Mouse (Mus musculus) liver, adult 2 months (tissue): ENCODE measurements around the gene Hist1h1t.
"Not testable (repeated sequence)": the region's sequence is repeated elsewhere in the genome, so short reads cannot be mapped to it uniquely, and the experiment has no call there.

Experiments
- CTCF ChIP-seq: fragments of 200-500 bp; IDR thresholded peaks from 2 replicates; pipeline ENCODE4 v1.5.1; 2011; ENCODE audit warnings: low read depth, low read length, control low read depth
- POLR2A ChIP-seq: fragments of 200-500 bp; IDR thresholded peaks from 2 replicates; pipeline ENCODE4 v1.6.1; 2011; ENCODE audit warnings: low read length, control low read depth; ENCODE audit not compliant: insufficient read depth; ENCODE audit errors: extremely low read depth

GRCm38 (mm10) chr13:23684295-23684945, 11.2 kb upstream of the Hist1h1t start:
- TF ChIP-seq CTCF, result not testable (repeated sequence)
- 0 out of 2 replicates have a peak, but pooled peaks have one; percentile 0 for TF ChIP-seq POLR2A
